9 mouse cellular contexts compared by ENCODE assay signal in the genomic region with DNA sequence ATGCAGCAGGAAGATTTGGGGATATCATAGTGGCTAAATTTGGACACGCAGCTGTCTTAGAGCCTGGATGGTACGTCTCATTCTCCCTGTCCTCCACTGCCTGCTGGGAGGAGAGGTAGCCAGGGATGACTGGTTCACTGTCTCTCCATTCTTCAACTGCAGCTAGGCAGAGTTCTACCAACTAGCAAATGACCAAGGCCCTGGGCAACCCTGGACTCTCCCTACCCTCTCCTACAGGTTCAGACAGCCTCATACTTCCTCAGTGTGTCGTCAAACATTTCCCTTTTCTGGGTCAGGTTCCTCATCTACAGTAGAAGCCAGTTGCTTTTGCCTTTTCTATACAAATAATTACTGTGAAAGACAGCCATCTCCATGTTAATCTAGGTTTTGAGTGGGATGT. TPM values are rescaled to one million over a fixed set of nuclear protein-coding genes. Genes with fewer than 3 reads are reported as not detected.
DNase-seq lines count a peak whose midpoint lies in the region; ATAC-seq and TF ChIP-seq lines count a peak whose summit lies in the region.
"Had no signal": no experiment of that assay in that cellular context is flagged by ENCODE, and none has a peak within 500 bp of the region (broad histone marks: within the 10 kb centered on the region; RNA-seq: fewer than 3 reads in every experiment).

No protein-coding gene starts in this region.

- TF ChIP-seq POLR2A in limb, embryonic 14.5 days (IDR thresholded peaks at IDR 0.05; ENCODE audit: borderline replicate concordance, extremely low read depth, insufficient read depth, insufficient read length), result no peak
- no peak for TF ChIP-seq POLR2A in thymus, adult 2 months (IDR thresholded peaks at IDR 0.05; ENCODE audit: control insufficient read depth, extremely low read depth, insufficient read depth, low read length, poor library complexity)

- TF ChIP-seq CTCF in lung, embryonic 14.5 days (IDR thresholded peaks at IDR 0.05; ENCODE audit: low read depth), result no peak
- no peak for TF ChIP-seq CTCF in thymus, adult 2 months (IDR thresholded peaks at IDR 0.05; ENCODE audit: borderline replicate concordance, control insufficient read depth, extremely low read depth, insufficient read depth, low read length, poor library complexity)

- DNase-seq in lung, embryonic 14.5 days, result no peak
- DNase-seq in lung, postnatal 4 days, result no peak
- no peak for DNase-seq in limb, embryonic 14.5 days (ENCODE audit: low spot score)
- DNase-seq in thymus, adult 2 months, result no peak
- no peak for DNase-seq in left cerebral cortex, postnatal 36 days (ENCODE audit: low spot score in 2 of 2)

- WGBS in lung, embryonic 14.5 days, result 78% methylated on average over 3 of the region's 3 CpGs
- WGBS in forebrain, embryonic 15.5 days, result 85% methylated on average over 3 of the region's 3 CpGs
- 84% methylated on average over 3 of the region's 3 CpGs for WGBS in limb, embryonic 14.5 days
- 89% methylated on average over 3 of the region's 3 CpGs for WGBS in neural tube, embryonic 15.5 days
- 33% methylated on average over 3 of the region's 3 CpGs for WGBS in thymus, adult 2 months

- no peaks in the 10 kb centered on the region; the same call in none of the 2 replicates for H3K4me1 ChIP-seq in lung, embryonic 14.5 days (ENCODE audit: insufficient read depth)
- peaks cover 8% of the 10 kb centered on the region; the same call in 1 of the 2 replicates for H3K4me1 ChIP-seq in forebrain, embryonic 15.5 days
- no peaks in the 10 kb centered on the region for H3K4me1 ChIP-seq in limb, embryonic 14.5 days (ENCODE audit: control insufficient read depth, insufficient read depth, low read length)
- H3K4me1 ChIP-seq in neural tube, embryonic 15.5 days, result peaks cover 44% of the 10 kb centered on the region
- peaks cover 13% of the 10 kb centered on the region for H3K4me1 ChIP-seq in thymus, adult 2 months (replicated peaks; ENCODE audit: control insufficient read depth, insufficient read depth, low read length)

- no peak for ATAC-seq in lung, embryonic 14.5 days (ENCODE audit: insufficient read depth)
- no peak for ATAC-seq in forebrain, embryonic 15.5 days (replicated peaks)
- no peak for ATAC-seq in limb, embryonic 14.5 days (ENCODE audit: low FRiP score, low read depth)
- no peak for ATAC-seq in neural tube, embryonic 15.5 days (ENCODE audit: low FRiP score)
- no peak for ATAC-seq in erythroblast, adult 5-6 weeks (replicated peaks; ENCODE audit: low FRiP score, poor library complexity, severe bottlenecking)

- H3K36me3 ChIP-seq in lung, embryonic 14.5 days (ENCODE audit: insufficient read depth), result peaks cover 6% of the 10 kb centered on the region; the same call in 1 of the 2 replicates
- no peaks in the 10 kb centered on the region for H3K36me3 ChIP-seq in forebrain, embryonic 15.5 days
- peaks cover 34% of the 10 kb centered on the region for H3K36me3 ChIP-seq in limb, embryonic 14.5 days (ENCODE audit: control insufficient read depth, insufficient read depth, low read length)
- no peaks in the 10 kb centered on the region for H3K36me3 ChIP-seq in neural tube, embryonic 15.5 days
- H3K36me3 ChIP-seq in thymus, adult 2 months (ENCODE audit: control insufficient read depth, insufficient read depth, low read length), result no peaks in the 10 kb centered on the region

- peak overlapping the region; percentile 82 for H3K4me2 ChIP-seq in lung, embryonic 14.5 days
- peak overlapping the region; percentile 71 for H3K4me2 ChIP-seq in forebrain, embryonic 15.5 days (replicated peaks)
- H3K4me2 ChIP-seq in limb, embryonic 14.5 days (replicated peaks; ENCODE audit: low read depth, low read length, severe bottlenecking), result peak overlapping the region; percentile 70
- peak overlapping the region; percentile 80 for H3K4me2 ChIP-seq in neural tube, embryonic 15.5 days

- H3K9me3 ChIP-seq in lung, embryonic 14.5 days (ENCODE audit: low read depth, low read length), result no peaks in the 10 kb centered on the region
- H3K9me3 ChIP-seq in forebrain, embryonic 15.5 days, result no peaks in the 10 kb centered on the region
- H3K9me3 ChIP-seq in limb, embryonic 14.5 days (ENCODE audit: control insufficient read depth, low read length), result no peaks in the 10 kb centered on the region
- no peaks in the 10 kb centered on the region for H3K9me3 ChIP-seq in neural tube, embryonic 15.5 days (replicated peaks)

- H3K9ac ChIP-seq in lung, embryonic 14.5 days, result no peak overlapping the region
- no peak overlapping the region for H3K9ac ChIP-seq in forebrain, embryonic 15.5 days (replicated peaks)
- H3K9ac ChIP-seq in limb, embryonic 14.5 days (ENCODE audit: low read depth, low read length, severe bottlenecking), result no peak overlapping the region
- peak overlapping the region; percentile 82; the same call in 1 of the 2 replicates for H3K9ac ChIP-seq in neural tube, embryonic 15.5 days (replicated peaks)

- no peak overlapping the region for H3K27ac ChIP-seq in lung, embryonic 14.5 days (ENCODE audit: low read depth)
- no peak overlapping the region for H3K27ac ChIP-seq in forebrain, embryonic 15.5 days (replicated peaks)
- H3K27ac ChIP-seq in limb, embryonic 14.5 days (replicated peaks; ENCODE audit: low read depth, low read length), result no peak overlapping the region
- no peak overlapping the region for H3K27ac ChIP-seq in neural tube, embryonic 15.5 days (replicated peaks)
- H3K27ac ChIP-seq in thymus, adult 2 months (ENCODE audit: control insufficient read depth, insufficient read depth, low read length), result no peak overlapping the region

- peak overlapping the region; percentile 61; the same call in 1 of the 2 replicates for H3K4me3 ChIP-seq in lung, embryonic 14.5 days (ENCODE audit: low read depth, low read length)
- H3K4me3 ChIP-seq in forebrain, embryonic 15.5 days, result peak overlapping the region; percentile 66
- H3K4me3 ChIP-seq in limb, embryonic 14.5 days (replicated peaks; ENCODE audit: low read length), result peak overlapping the region; percentile 59; the same call in 1 of the 2 replicates
- H3K4me3 ChIP-seq in neural tube, embryonic 15.5 days (replicated peaks), result peak overlapping the region; percentile 65
- no peak overlapping the region for H3K4me3 ChIP-seq in thymus, adult 2 months (ENCODE audit: control insufficient read depth, insufficient read depth, low read length)

- H3K27me3 ChIP-seq in lung, embryonic 14.5 days (ENCODE audit: insufficient read depth, low read length), result no peaks in the 10 kb centered on the region
- H3K27me3 ChIP-seq in forebrain, embryonic 15.5 days, result 0 out of 2 replicates have a peak, but pooled peaks cover 3% of the 10 kb centered on the region
- H3K27me3 ChIP-seq in limb, embryonic 14.5 days (ENCODE audit: control insufficient read depth, insufficient read depth, low read length), result no peaks in the 10 kb centered on the region
- H3K27me3 ChIP-seq in neural tube, embryonic 15.5 days (replicated peaks), result peaks cover 13% of the 10 kb centered on the region; the same call in 1 of the 2 replicates
- H3K27me3 ChIP-seq in thymus, adult 2 months (ENCODE audit: control insufficient read depth, insufficient read depth, low read length), result no peaks in the 10 kb centered on the region; the same call in 1 of the 2 replicates

- intact Hi-C loops in left cerebral cortex, postnatal 36 days (cut with DNase I), result no loop called here

RNA-seq across cellular contexts. Expression of a gene that starts 0.5 kb away (rescaled TPM):
- 7.8 and 8.0 TPM in 2 replicates for polyA plus RNA-seq in lung, embryonic 14.5 days (2014; fragmentation: Nextera tagmentation; extraction: Ambion mirVana)
- polyA plus RNA-seq in forebrain, embryonic 15.5 days (2015; fragmentation: Nextera tagmentation; extraction: Ambion mirVana), result 4.0 and 7.7 TPM in 2 replicates
- polyA plus RNA-seq in limb, embryonic 14.5 days (2012; rRNA removed), result 10.6 and 11.2 TPM in 2 replicates
- 13.7 and 14.7 TPM in 2 replicates for polyA plus RNA-seq in limb, embryonic 14.5 days (2014; fragmentation: Nextera tagmentation; extraction: Ambion mirVana)
- 12.9 and 13.1 TPM in 2 replicates for polyA plus RNA-seq in neural tube, embryonic 15.5 days (2015; fragmentation: Nextera tagmentation; extraction: Ambion mirVana)
- 11.6 and 14.2 TPM in 2 replicates for polyA plus RNA-seq in thymus, adult 2 months (2012; rRNA removed)
- 1 to 10 TPM; 9.2 to 9.6 TPM for total RNA-seq in left cerebral cortex, postnatal 36 days (2021)
- 7.7 and 29.0 TPM in 2 replicates for total RNA-seq in erythroblast, adult 5-6 weeks (2015; ENCODE audit: low replicate concordance)
- total RNA-seq in erythroblast, adult 5-6 weeks (2017; ENCODE audit: low replicate concordance), result 8.6 and 8.8 TPM in 2 replicates

RNA-seq across cellular contexts. Expression of a gene that starts 27.6 kb away (rescaled TPM):
- 268 and 283 TPM in 2 replicates for polyA plus RNA-seq in lung, embryonic 14.5 days (2014; fragmentation: Nextera tagmentation; extraction: Ambion mirVana)
- 11.5 and 12.2 TPM in 2 replicates for polyA plus RNA-seq in forebrain, embryonic 15.5 days (2015; fragmentation: Nextera tagmentation; extraction: Ambion mirVana)
- 295 and 361 TPM in 2 replicates for polyA plus RNA-seq in limb, embryonic 14.5 days (2012; rRNA removed)
- 338 and 372 TPM in 2 replicates for polyA plus RNA-seq in limb, embryonic 14.5 days (2014; fragmentation: Nextera tagmentation; extraction: Ambion mirVana)
- 34.0 and 48.7 TPM in 2 replicates for polyA plus RNA-seq in neural tube, embryonic 15.5 days (2015; fragmentation: Nextera tagmentation; extraction: Ambion mirVana)
- 41.5 and 55.9 TPM in 2 replicates for polyA plus RNA-seq in thymus, adult 2 months (2012; rRNA removed)
- total RNA-seq in left cerebral cortex, postnatal 36 days (2021), result 1 to 10 TPM; 2.4 TPM
- total RNA-seq in erythroblast, adult 5-6 weeks (2015; ENCODE audit: low replicate concordance), result not detected in 2 replicates
- total RNA-seq in erythroblast, adult 5-6 weeks (2017; ENCODE audit: low replicate concordance), result 1.1 TPM in 1 of 2 replicates, not detected in the other

RNA-seq across cellular contexts. Expression of a gene that starts 46.5 kb away (rescaled TPM):
- 0.26 and 1.2 TPM in 2 replicates for polyA plus RNA-seq in lung, embryonic 14.5 days (2014; fragmentation: Nextera tagmentation; extraction: Ambion mirVana)
- 0.17 and 0.37 TPM in 2 replicates for polyA plus RNA-seq in forebrain, embryonic 15.5 days (2015; fragmentation: Nextera tagmentation; extraction: Ambion mirVana)
- polyA plus RNA-seq in limb, embryonic 14.5 days (2012; rRNA removed), result 23.8 and 34.3 TPM in 2 replicates
- 35.8 and 52.5 TPM in 2 replicates for polyA plus RNA-seq in limb, embryonic 14.5 days (2014; fragmentation: Nextera tagmentation; extraction: Ambion mirVana)
- polyA plus RNA-seq in neural tube, embryonic 15.5 days (2015; fragmentation: Nextera tagmentation; extraction: Ambion mirVana), result 0.46 and 0.60 TPM in 2 replicates
- polyA plus RNA-seq in thymus, adult 2 months (2012; rRNA removed), result 0.22 and 0.66 TPM in 2 replicates
- 1 to 10 TPM in 1 of 2 experiments, under 1 TPM in 1; 0.64 to 1.1 TPM for total RNA-seq in left cerebral cortex, postnatal 36 days (2021)
- not detected in 2 replicates for total RNA-seq in erythroblast, adult 5-6 weeks (2015; ENCODE audit: low replicate concordance)
- not detected in 2 replicates for total RNA-seq in erythroblast, adult 5-6 weeks (2017; ENCODE audit: low replicate concordance)
- polyA plus RNA-seq: embryonic facial prominence, embryonic 11.5 days had no signal

Comparison
In these comparisons a context has a peak if more than half of its experiments do, and no peak if none do; other contexts are left out.
1. RNA of a gene that starts 46.5 kb away (polyA plus RNA-seq): 23.8 to 52.5 TPM in limb, embryonic 14.5 days; 0.26 to 1.2 TPM in lung, embryonic 14.5 days, 0.22 to 0.66 TPM in thymus, adult 2 months, 0.46 to 0.60 TPM in neural tube, embryonic 15.5 days and 0.17 to 0.37 TPM in forebrain, embryonic 15.5 days; every median in the first group is over 10 times any median in the second.
2. Peak in every context shown above with its lines, with median percentiles within 50 percentile points of each other: H3K4me2 ChIP-seq.